Mouse (Mus musculus): ENCODE measurements around the gene Spata2l.

DNA sequence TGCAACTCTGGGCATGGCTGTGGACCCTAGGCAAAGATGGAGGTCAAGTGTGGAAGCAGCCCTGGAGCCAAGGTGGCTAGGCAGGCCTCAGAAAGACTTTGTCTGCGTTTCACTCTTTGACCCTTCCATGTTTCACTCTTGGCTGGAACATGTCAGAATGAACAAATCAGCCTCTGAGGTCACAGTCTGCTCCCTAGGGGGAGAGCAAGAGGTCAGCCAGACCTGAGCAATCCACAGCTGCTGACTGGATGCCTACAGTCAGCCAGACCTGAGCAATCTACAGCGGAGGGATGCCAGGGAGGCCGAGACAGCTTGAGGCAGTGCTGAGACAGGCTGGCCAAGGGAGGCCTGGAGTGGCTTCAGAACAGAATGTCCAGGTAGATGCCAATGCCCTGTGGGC, 54.6 kb downstream of the Spata2l start:
- TF ChIP-seq E2F4 (IDR thresholded peaks at IDR 0.05; ENCODE audit: insufficient read depth), result no peak
- TF ChIP-seq POLR2A (IDR thresholded peaks at IDR 0.05; ENCODE audit: insufficient read length, low read depth), result no peak
- TF ChIP-seq MAX (IDR thresholded peaks at IDR 0.05; ENCODE audit: low read depth), result no peak
- no peak for TF ChIP-seq POLR2AphosphoS2 (IDR thresholded peaks at IDR 0.05; ENCODE audit: insufficient read length, low read depth)
- TF ChIP-seq REST (IDR thresholded peaks at IDR 0.05; ENCODE audit: insufficient read depth, insufficient read length), result no peak
- no peak for TF ChIP-seq USF1 (IDR thresholded peaks at IDR 0.05; ENCODE audit: low read depth)
- no peak for TF ChIP-seq TCF12 (IDR thresholded peaks at IDR 0.05; ENCODE audit: insufficient read depth, poor library complexity, severe bottlenecking)
